Mouse (Mus musculus): ENCODE measurements around the gene Ces1g.

- no peak for TF ChIP-seq POLR2A (IDR thresholded peaks at IDR 0.05; ENCODE audit: insufficient read length, low read depth)
- TF ChIP-seq POLR2AphosphoS2 (IDR thresholded peaks at IDR 0.05; ENCODE audit: insufficient read length, low read depth), result no peak
- TF ChIP-seq MYOG (IDR thresholded peaks at IDR 0.05; ENCODE audit: control insufficient read depth in 1 of 3, insufficient read depth in 1 of 3, insufficient read length in 2 of 3, low read depth in 2 of 3), result no peak
- no peak for TF ChIP-seq E2F4 (IDR thresholded peaks at IDR 0.05; ENCODE audit: insufficient read depth)
- TF ChIP-seq MAX (IDR thresholded peaks at IDR 0.05; ENCODE audit: low read depth), result no peak
- TF ChIP-seq USF1 (IDR thresholded peaks at IDR 0.05; ENCODE audit: low read depth), result no peak
- TF ChIP-seq TCF12 (IDR thresholded peaks at IDR 0.05; ENCODE audit: insufficient read depth, poor library complexity, severe bottlenecking), result no peak
These were observed 4.4 kb downstream of the Ces1g start for GRCm38 (mm10) chr8:93332703-93333102.
